Mouse (Mus musculus): ENCODE data around the gene Catsperd. TPM values are rescaled to one million over a fixed set of nuclear protein-coding genes. Genes with fewer than 3 reads are reported as not detected.
A peak's percentile ranks its signal among the peaks of the same experiment; 100 is the strongest.
"Not testable (repeated sequence)": the region's sequence is repeated elsewhere in the genome, so short reads cannot be mapped to it uniquely, and the experiment has no call there.

The Catsperd gene
- polyA plus RNA-seq, 1 experiment: not detected

DNA sequence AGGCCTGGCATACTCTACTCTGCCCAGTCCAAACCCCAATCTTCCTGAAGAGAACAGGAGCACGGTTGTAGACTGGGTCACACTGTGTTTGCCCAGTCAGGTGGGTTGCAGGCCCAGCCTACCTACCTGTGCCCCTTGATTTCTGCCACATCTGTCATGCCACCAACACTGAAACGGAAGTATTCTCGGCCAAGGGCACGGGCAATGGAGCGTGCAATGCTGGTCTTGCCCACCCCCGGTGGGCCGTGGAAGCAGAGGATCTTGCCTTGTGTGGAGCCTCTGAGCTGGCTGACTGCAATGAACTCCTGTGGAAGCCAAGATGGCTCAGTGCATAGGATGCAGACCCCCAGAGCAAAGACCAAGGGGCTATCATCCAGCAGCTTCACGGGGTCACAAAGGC is 10.3 kb upstream of the Catsperd start:
- Histone ChIP-seq H3K9me3 (ENCODE audit: control insufficient read depth, low read length) (no peaks in the 10 kb centered on the region), H3K36me3 (ENCODE audit: control insufficient read depth) (peaks cover 87% of the 10 kb centered on the region), H3K4me3 (replicated peaks) (no peak overlapping the region), H3K4me1 (ENCODE audit: control insufficient read depth) (peaks cover 40% of the 10 kb centered on the region), H3K27me3 (ENCODE audit: control insufficient read depth) (no peaks in the 10 kb centered on the region)
- no peak for TF ChIP-seq TAL1 (IDR thresholded peaks at IDR 0.05; ENCODE audit: low read length)

DNA sequence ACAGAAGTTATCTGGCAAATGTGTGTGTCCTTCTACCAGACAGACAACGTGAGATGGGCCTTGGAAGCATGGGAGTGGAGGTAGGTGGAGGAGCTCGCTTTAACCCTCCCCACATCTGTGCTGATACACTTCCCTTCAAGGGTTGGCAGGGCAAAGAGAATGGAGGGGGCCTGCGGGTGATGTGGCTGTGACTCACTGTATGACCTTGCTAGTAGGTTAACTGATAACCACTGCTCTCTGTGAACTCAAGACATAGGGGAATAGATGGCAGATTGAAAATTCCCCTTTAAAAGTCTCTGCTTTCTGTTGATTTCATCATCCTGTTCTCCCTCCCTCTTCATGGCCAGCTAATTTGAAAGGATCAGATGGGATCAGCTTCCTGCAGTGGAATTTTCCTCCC is 2.4 kb upstream of the Catsperd start:
- Histone ChIP-seq H3K27me3 (ENCODE audit: control insufficient read depth) (peaks cover 19% of the 10 kb centered on the region), H3K4me1 (ENCODE audit: control insufficient read depth) (peaks cover 36% of the 10 kb centered on the region), H3K4me3 (replicated peaks) (peak overlapping the region; percentile 88), H3K9me3 (ENCODE audit: control insufficient read depth, low read length) (no peaks in the 10 kb centered on the region), H3K36me3 (ENCODE audit: control insufficient read depth) (peaks cover 48% of the 10 kb centered on the region)
- TF ChIP-seq GATA1 (IDR thresholded peaks at IDR 0.05; ENCODE audit: low read length) (no peak), TAL1 (IDR thresholded peaks at IDR 0.05; ENCODE audit: low read length) (no peak)

DNA sequence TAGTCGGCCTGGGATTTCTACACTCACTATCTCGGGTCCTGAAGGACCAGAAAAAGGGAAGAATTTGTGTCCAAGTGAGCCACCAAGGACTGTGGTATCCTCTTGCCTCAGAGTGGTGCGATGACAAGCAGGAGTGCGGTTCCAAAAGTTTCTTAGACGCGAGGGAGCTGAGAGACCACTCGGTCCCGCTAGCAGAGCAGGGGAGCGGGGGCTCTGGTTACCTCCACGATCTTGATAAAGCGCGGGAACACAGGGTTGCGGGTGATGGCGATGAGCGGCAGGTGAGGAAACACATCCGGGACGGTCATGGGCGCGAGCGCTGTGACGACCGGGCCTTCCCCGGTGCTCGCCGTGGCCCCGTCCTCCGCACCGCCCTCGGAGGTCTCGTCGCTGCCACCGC is 1.7 kb upstream of the Catsperd start:
- peaks cover 21% of the 10 kb centered on the region for H3K27me3 ChIP-seq (ENCODE audit: control insufficient read depth)
- no peaks in the 10 kb centered on the region for H3K9me3 ChIP-seq (ENCODE audit: control insufficient read depth, low read length)
- peaks cover 36% of the 10 kb centered on the region for H3K4me1 ChIP-seq (ENCODE audit: control insufficient read depth)
- H3K4me3 ChIP-seq (replicated peaks): peak overlapping the region; percentile 88
- TF ChIP-seq GATA1 (IDR thresholded peaks at IDR 0.05; ENCODE audit: low read length): no peak
- TF ChIP-seq TAL1 (IDR thresholded peaks at IDR 0.05; ENCODE audit: low read length): no peak
- peaks cover 41% of the 10 kb centered on the region for H3K36me3 ChIP-seq (ENCODE audit: control insufficient read depth)

DNA sequence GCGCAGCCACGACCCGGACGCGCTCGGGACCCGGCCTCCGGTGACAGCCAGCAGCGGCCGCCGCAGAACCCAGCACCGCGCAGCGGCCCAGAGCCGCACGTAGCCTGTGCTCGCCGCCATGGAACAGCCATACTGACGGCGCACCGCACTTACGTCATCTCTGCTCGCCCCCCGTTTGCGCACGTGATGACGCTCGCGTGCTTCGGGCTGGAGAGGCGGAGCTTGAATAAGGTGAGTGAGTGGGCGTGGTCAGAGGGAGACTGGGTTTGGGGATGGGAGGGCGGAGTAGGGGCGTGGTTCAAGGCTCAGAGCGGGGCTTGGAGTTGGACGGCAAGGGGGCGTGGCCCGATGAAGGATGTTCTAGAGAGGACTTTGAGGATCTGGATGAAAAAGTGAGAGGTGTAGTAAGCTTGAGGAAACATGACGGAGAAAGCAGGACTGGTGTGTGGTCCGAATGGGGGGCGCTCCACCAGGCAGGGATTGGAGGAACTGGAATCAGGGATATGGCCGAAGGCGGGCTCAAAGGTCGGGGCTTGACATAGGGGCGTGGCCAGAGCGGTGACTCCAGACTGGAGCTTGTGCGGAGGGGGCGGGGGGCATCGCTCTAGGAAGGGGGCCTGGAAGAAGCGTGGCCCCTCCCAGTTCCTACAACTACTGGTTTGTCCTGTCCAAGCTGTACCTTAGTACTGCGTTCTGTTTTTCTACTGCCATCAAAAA is 1.0 kb upstream of the Catsperd start, which contains the start of gene Lonp1:
TSS of gene Lonp1 (minus strand) at position 134 of the 717 bp plus-strand sequence.
- TF ChIP-seq GATA1 (IDR thresholded peaks at IDR 0.05; ENCODE audit: low read length) (no peak), TAL1 (IDR thresholded peaks at IDR 0.05; ENCODE audit: low read length) (no peak)
- H3K4me3 ChIP-seq (replicated peaks): peak within 1 kb of the TSS; percentile 88
- peaks cover 21% of the 10 kb centered on the region for H3K27me3 ChIP-seq (ENCODE audit: control insufficient read depth)
- H3K4me1 ChIP-seq (ENCODE audit: control insufficient read depth): peaks cover 36% of the 10 kb centered on the region
- peaks cover 35% of the 10 kb centered on the region for H3K36me3 ChIP-seq (ENCODE audit: control insufficient read depth)
- no peaks in the 10 kb centered on the region for H3K9me3 ChIP-seq (ENCODE audit: control insufficient read depth, low read length)

DNA sequence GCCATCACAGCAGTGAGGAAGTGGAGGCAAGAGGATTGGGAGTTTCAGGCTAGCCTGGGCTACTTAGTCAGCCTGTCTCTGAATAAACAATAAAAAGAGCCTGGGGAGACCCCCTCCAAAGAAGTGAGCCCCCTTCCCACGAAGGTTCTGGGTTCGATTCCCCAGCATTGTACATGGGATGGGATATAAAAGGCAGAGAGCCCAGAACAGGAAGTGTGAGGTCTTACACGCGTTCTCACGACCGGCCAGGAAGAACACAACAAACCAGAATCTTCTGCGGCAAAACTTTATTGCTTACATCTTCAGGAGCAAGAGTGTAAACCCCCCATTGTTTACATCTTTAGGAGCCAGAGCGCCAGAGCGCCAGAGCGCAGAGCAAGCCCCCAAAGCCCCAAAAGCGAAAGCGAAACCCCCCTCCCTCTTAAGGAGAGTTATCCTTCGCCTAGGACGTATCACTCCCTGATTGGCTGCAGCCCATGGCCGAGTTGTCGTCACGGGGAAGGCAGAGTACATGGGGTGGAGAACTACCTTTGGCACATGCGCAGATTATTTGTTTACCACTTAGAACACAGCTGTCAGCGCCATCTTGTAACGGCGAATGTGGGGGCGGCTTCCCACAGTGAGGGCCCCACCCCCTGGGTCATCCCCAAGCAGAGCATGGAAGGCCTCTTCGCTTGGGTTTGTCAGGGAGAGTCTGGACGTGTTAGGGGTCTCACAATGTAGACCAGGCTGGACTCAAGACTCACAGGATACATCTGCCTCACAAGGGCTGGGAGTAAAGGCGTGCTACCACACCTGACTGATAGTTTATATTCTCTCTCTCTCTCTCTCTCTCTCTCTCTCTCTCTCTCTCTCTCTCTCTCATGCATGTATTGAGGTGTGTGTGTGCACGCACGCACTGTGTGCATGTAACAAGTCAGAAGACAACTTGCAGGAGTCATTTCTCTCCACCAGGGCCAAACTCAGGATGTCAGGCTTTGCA is 2.1 kb downstream of the Catsperd start:
- peak overlapping the region; percentile 29 for H3K4me3 ChIP-seq (replicated peaks)
- H3K36me3 ChIP-seq (ENCODE audit: control insufficient read depth); H3K9me3 ChIP-seq (ENCODE audit: control insufficient read depth, low read length): not testable (repeated sequence)
- peaks cover 24% of the 10 kb centered on the region for H3K27me3 ChIP-seq (ENCODE audit: control insufficient read depth)
- H3K4me1 ChIP-seq (ENCODE audit: control insufficient read depth): peaks cover 32% of the 10 kb centered on the region

DNA sequence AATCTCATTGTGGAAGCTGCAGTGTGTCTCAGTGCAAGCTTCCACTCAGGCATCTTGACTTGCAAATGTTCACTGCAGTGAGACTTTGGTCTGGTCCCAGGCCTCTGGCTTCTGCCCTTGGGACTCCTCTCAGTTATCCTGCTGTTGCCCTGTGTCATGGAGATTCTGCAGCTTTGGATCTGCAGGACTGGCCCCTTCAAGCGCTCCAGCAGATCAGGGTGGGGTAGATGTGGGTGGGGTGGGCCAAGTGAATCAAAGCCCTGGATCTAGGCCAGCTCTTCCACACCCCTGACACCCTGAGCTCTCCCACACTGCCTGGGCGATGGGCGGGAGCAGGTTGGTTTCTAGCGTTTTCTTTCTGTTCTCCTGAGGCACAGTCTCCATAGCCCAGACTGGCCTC is 3.9 kb downstream of the Catsperd start:
- TF ChIP-seq GATA1 (IDR thresholded peaks at IDR 0.05; ENCODE audit: low read length) (no peak), TAL1 (IDR thresholded peaks at IDR 0.05; ENCODE audit: low read length) (no peak)
- H3K36me3 ChIP-seq (ENCODE audit: control insufficient read depth): no peaks in the 10 kb centered on the region
- peaks cover 24% of the 10 kb centered on the region for H3K27me3 ChIP-seq (ENCODE audit: control insufficient read depth)
- H3K9me3 ChIP-seq (ENCODE audit: control insufficient read depth, low read length): no peaks in the 10 kb centered on the region
- H3K4me1 ChIP-seq (ENCODE audit: control insufficient read depth): peaks cover 15% of the 10 kb centered on the region
- H3K4me3 ChIP-seq (replicated peaks): no peak overlapping the region

DNA sequence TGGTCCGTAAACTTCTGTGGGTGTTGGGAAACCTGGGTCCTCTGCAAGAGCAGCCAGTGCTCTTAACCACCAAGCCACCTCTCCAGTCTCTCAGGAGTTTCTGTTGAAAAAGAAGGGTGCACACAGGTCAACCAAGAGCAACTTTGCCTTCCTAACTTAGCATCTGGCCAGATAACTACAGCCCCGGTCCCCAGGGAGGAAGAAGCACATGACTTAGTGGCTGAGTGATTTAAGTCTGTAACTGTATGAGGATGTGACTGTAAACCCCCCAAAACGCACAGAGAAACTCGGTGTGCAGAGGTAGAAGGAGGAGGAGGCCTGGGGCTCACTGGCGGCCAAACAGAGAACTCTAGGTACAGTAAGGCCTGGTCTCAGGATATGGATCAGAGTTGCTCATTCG is 6.1 kb downstream of the Catsperd start:
- H3K27me3 ChIP-seq (ENCODE audit: control insufficient read depth): peaks cover 13% of the 10 kb centered on the region; the same call in 1 of the 2 replicates
- H3K36me3 ChIP-seq (ENCODE audit: control insufficient read depth): no peaks in the 10 kb centered on the region
- H3K9me3 ChIP-seq (ENCODE audit: control insufficient read depth, low read length): no peaks in the 10 kb centered on the region
- no peak overlapping the region for H3K4me3 ChIP-seq (replicated peaks)
- TF ChIP-seq TAL1 (IDR thresholded peaks at IDR 0.05; ENCODE audit: low read length) (no peak), GATA1 (IDR thresholded peaks at IDR 0.05; ENCODE audit: low read length) (no peak)
- peaks cover 2% of the 10 kb centered on the region for H3K4me1 ChIP-seq (ENCODE audit: control insufficient read depth)

DNA sequence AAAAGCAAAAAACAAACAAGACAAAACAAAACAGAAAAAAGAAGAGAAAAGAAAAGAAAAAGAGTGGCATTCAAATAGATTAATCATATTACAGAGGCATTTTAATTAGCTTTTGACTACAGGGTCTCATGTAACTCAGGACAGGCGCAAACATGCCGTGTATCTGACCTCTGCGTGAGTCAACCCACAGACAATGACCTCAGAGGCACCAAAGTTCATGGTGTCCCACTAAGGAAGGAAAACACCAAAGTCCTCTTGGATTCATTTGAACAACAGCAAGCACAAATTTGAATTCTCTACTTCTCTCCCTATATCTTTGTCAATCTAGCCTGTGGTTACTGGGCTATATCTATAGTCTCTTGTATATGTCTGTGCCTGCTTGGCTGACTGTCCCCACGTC is 15.3 kb downstream of the Catsperd start:
- H3K9me3 ChIP-seq (ENCODE audit: control insufficient read depth, low read length): no peaks in the 10 kb centered on the region
- no peak overlapping the region for H3K4me3 ChIP-seq (replicated peaks)
- H3K36me3 ChIP-seq (ENCODE audit: control insufficient read depth): no peaks in the 10 kb centered on the region
- H3K4me1 ChIP-seq (ENCODE audit: control insufficient read depth): no peaks in the 10 kb centered on the region
- no peak for TF ChIP-seq GATA1 (IDR thresholded peaks at IDR 0.05; ENCODE audit: low read length)
- TF ChIP-seq TAL1 (IDR thresholded peaks at IDR 0.05; ENCODE audit: low read length): no peak
- peaks cover 5% of the 10 kb centered on the region; the same call in 1 of the 2 replicates for H3K27me3 ChIP-seq (ENCODE audit: control insufficient read depth)

DNA sequence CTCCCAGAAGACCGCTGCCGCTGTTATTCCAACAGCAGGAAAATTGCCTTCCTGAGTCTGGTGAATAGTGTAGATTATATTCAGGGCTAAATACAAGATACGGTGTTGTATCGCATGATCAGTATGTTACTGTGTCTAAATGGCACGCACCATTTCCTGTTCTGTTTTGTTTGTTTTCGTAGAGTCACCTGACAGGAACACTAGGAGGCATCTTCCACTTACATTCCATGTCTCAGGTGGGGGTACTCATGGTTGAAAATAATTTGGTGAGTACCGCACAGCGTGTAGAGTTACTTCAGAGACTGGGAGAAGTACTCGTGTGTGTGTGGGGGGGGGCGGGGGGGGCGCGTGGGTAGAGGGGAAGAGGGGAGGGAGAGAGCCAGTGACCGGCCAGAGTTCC is 19.6 kb downstream of the Catsperd start:
- H3K4me1 ChIP-seq (ENCODE audit: control insufficient read depth): no peaks in the 10 kb centered on the region
- no peaks in the 10 kb centered on the region for H3K36me3 ChIP-seq (ENCODE audit: control insufficient read depth)
- H3K4me3 ChIP-seq (replicated peaks): no peak overlapping the region
- H3K9me3 ChIP-seq (ENCODE audit: control insufficient read depth, low read length): no peaks in the 10 kb centered on the region
- H3K27me3 ChIP-seq (ENCODE audit: control insufficient read depth): peaks cover 11% of the 10 kb centered on the region
- TF ChIP-seq TAL1 (IDR thresholded peaks at IDR 0.05; ENCODE audit: low read length): no peak
- no peak for TF ChIP-seq GATA1 (IDR thresholded peaks at IDR 0.05; ENCODE audit: low read length)

All from erythroblast, embryonic 14.5 days (primary cell).